Mouse (Mus musculus) urinary bladder, postnatal 25 days (tissue): ENCODE measurements around the gene Cadm3.

Source experiments
- DNase-seq: peaks from one replicate; pipeline ENCODE4 v3.0.0; 2022; ENCODE audit warnings: low spot score

The Cadm3 gene

DNA sequence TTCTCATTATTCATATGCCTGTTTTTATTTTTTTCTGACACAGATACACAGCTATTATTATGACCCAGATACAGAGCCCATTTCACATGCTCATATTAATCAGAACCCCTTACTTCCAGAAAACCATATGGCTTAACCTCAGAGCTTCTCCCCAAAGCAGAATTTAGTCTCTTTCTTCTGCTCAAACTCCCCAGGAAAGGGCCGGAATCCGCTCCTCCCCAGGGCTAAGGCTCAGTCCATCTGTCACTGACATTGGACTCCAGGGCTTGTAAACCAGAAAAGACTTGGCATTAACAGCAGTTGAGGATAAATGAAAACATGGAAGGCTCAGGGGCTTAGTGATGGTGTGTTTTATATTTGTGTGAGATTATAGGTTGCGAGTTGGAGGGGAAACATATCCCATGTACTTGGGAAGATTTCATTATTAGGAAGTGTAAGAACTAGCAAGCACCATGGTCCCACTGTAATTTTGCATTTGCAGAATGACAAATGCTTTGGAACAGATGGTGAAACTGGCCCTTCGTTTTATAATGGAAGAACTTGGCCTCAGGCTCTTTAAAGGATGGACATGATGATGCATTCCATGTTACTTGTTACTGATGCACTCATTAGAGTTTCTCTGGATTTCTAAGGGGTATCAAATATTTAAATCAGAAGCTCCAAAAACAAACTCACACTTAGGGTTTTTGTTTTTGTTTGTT, 7.8 kb downstream of the Cadm3 start:
- no peak for DNase-seq

DNA sequence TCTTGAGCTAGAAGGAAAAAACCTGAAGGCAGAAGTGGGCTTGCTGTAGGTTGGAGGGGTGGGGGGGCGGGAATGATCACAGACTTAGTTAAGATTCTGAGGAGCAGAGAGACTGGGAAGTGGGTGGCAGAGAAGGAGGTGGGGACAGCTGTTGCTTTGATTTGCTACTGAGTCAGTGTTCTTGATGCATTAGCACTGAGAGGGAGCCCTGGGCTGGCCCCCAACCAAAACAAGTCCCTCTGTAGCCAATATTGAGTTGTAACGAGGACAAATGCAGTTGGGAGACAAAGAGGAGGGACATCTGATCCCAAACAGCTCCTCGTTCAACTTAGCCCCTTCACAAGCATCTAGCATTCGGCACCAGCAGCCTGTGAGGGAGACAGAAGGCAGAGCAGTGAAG, 9.7 kb downstream of the Cadm3 start:
- no peak for DNase-seq

DNA sequence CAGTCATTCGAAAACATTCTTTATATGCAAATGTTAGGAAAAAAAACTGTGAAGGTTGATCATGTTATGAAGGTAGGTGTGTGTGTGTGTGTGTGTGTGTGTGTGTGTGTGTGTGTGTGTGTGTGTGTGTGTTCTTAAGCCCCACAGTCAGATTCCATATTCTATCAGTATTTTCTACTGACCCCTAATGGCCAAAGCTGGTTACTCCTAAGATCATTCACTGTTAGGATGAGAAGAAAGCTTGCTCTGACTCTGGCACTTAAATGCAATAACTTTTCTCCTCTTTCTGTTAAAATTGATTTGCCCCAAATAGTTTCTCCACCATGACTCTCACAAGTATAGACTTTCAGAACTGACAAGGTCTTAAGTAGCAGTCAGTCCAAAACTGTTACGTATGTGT, 10.8 kb downstream of the Cadm3 start:
- no peak for DNase-seq

DNA sequence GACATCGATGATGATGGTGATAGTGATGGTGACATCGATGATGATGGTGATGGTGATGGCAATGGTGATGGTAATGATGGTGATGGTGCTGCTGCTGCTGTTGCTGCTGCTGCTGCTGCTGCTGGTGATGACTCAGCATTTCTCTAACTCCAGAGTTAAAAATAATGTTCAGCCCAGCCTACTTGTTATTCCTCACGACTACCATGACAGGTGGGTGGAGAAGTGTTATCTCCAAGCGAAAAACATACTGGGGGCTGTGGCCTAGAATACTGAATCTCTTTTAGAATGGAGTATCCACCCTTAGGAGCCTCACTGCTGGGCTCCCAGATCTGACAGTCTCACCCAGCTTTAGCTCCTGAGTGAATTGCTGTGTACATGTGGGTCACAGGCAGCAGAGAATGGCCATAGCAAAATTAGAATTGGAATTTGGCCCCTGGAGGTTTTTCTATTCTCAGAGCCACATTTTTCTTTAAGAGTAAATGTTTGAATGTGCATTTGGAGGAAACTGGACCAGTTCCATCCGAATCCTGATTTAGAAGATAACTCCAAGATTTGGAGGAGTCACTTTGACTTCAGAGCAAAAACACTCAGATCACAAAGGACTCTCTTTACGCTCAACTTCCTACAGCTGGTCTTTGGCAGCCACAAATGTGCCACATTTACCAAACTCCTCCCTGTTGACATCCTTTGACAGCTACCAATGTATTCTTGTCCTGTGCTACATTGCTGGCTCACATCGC, 12.2 kb downstream of the Cadm3 start:
- DNase-seq: no peak

DNA sequence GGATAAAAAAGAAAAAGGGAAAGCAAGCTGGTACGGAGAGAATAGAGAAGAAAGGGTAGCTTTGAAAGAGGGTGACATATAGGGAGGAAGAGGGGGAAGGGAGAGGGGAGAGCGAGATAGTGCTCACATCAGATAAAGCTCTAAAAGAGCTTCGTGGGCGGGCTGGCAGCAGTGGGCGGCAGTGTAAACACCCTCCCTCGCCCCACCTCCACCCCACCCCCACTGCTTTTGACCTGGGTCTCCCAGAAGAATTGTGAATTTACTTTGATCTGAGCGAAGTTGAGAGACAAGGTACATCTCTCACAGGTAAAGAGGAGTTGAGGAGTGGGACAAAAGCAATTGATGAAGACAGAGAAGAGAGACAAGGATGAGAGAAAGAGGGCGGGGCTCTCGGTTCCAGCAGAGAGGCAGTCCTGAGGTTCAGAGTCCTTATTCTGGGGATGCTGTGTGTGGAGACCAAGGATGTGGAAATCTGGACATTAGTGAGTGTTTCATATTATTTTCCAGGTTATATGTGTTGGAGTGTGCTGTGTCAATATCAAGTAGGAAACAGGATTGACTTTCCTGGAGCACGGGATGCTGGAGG, 17.0 kb downstream of the Cadm3 start, which contains the start of gene Aim2:
Aim2 (plus strand) TSS at position 508 of the 586 bp plus-strand sequence.
- DNase-seq: no peak

DNA sequence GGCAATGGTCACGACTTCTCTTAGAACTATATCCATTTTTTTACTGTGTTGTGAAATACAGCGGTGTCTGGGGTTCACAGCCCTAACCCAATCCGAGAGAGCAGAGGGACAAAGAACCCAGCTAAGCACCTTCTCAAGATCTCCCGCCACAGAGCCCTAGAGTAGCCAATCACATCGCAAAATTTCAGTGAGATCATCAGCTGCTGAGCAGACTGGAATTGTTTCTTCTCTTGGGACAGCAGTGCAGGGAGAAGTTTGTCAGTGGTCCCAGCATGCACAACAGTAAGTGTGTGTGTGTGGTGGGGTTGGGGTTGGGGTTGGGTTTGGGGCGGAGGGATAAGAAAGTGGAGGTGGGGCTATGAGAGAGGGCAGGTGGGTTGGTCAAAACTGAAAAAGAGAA, 17.5 kb downstream of the Cadm3 start:
- DNase-seq: peak; percentile 16

DNA sequence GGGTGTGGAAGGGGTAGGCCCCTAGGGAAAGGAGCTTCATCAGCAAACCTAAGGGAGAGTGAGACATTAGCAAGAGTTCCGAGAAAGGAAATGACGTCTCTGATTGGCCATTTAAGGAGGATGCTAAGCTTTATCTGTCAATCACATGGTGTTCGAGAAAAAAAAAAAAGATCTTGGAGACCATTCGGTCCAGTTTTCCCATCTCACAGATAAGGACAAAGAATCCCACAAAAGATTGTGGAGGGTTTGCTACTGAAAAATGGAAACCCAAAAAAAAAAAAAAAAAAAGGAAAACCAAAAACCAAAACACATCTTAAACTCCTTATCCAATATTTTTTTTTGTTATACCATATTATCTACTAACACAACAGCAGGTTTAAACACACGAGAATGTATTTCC, 18.3 kb downstream of the Cadm3 start:
- DNase-seq: no peak

DNA sequence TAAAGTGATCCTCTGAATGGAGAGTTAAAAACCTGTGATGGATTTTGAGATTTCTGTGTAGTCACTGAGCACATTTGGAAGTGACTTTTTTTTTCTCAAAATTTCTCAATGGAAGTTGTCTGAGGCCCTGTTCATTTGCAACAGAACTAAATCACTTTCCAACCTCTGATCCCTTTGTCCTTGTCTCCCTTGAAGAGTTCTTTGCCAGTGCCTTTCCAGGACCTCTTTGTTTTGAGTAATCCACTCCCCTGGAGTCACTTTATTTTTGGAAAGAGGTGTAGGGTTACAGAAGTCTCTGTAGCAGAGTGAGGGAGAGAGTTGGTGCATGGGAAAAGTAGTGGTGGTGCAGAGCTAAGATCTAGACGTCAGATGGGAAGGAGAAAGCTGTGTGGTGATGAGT, 19.0 kb downstream of the Cadm3 start:
- DNase-seq: no peak

DNA sequence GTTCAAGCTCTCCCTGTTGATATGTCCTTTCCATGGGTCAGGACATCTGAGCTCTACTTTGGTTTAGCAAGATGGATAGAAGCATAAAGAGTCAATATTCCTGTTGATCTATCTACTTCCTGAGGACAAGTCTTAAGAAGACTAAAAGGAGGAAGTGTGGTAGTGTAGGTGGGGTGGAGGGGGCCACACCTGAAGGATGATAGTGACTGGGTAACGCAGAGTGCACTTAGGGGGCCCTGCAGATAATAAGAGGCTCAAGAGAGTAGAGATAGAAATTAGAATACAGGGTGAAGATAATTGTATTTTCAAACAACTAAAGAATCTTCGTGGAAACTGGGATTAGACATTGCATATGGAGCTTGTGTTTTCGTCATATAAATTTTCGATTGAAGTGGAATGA, 22.4 kb downstream of the Cadm3 start:
- no peak for DNase-seq

DNA sequence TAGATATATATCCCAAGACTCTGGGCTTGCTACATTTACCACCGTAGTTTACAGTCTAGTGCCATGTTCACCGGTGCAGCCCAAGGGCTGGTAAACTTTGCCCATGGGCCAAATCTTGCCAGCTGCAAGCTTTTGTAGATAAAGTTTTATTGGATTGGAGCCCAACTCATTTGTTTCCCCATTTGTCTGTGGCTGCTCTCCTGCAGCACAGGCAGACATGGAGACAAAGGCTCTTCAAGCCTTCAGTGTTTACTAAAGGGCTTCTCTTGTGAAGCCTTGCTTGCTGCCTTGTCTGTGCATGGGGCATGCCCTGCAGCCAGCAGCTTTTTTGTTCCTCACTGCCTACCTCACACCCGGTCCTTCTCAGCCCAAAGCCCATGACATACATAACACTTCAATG, 23.6 kb downstream of the Cadm3 start:
- no peak for DNase-seq

DNA sequence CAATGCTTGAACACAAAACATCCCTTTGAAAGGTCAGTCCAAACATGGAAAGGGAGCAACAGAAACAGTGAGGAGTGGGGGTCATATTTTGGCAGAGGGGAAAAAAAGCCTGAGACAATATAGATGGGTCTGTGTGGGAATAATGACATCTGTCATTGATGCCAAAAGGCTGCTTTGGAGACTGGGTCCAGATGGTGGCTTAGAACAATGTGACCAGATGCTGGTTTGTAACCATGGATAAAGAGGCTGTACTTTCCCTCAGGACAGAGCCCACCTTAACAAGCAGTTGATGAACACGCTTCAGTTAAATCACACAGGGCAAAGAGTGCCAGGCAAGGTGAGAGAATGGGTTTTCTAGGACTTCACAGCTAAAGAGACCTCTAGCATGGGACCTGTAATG, 25.1 kb downstream of the Cadm3 start:
- no peak for DNase-seq

DNA sequence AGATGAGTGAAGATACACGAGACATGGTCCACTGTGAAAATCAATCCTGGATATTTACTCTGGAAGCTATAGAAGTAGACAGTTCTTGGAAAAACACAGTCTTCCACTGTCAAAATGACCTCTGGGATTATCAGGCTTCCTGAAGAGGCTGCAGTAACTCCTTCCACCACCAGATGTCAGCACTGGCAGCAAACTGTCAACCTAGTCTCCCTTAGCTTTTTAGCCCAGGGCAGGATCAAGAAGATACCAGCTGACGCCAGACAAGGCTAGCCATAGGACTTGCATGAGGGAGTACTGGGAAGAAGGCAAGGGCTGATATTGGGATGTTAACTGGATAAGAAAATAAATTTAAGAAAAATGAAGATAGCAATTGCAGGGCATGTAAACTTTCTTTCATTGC, 28.0 kb downstream of the Cadm3 start:
- DNase-seq: peak; percentile 49

DNA sequence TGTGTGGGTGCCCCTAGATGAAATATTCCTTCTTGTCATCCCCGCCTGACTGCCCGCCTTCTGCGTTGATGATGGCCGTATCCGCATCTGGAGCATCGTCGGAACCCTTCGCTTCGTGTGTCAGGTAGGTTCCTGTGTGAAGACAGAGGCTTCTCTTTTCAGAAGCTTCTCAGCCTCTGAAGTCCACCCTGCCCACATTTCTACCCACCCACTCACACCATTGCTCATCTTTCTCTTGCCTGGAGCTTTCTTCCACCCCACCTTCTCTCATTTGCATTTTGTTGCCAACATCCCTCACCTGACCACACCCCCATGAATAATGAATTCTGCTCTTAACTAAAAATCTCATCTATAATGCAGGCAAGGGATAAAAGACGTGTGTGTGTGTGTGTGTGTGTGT, 30.5 kb downstream of the Cadm3 start:
- no peak for DNase-seq

DNA sequence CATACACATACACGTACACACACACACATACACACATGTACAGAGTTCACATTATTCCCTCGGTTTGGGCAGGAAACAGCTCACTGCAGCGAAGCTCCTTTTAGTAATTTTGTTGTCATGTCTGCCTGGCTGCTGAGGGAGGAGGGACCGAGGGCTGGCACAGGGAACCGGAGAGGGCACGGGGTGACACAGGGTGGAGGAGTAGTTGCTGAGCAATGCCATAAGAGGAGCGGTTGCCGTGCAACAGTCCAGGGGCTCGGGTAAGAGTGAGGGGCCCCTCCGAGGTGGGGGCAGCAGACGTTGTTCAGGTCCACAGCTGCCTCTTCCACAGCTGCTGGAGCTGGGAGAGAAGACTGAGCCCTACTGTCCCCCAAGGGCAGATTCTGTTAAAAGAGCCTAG, 31.6 kb downstream of the Cadm3 start:
- DNase-seq: no peak

DNA sequence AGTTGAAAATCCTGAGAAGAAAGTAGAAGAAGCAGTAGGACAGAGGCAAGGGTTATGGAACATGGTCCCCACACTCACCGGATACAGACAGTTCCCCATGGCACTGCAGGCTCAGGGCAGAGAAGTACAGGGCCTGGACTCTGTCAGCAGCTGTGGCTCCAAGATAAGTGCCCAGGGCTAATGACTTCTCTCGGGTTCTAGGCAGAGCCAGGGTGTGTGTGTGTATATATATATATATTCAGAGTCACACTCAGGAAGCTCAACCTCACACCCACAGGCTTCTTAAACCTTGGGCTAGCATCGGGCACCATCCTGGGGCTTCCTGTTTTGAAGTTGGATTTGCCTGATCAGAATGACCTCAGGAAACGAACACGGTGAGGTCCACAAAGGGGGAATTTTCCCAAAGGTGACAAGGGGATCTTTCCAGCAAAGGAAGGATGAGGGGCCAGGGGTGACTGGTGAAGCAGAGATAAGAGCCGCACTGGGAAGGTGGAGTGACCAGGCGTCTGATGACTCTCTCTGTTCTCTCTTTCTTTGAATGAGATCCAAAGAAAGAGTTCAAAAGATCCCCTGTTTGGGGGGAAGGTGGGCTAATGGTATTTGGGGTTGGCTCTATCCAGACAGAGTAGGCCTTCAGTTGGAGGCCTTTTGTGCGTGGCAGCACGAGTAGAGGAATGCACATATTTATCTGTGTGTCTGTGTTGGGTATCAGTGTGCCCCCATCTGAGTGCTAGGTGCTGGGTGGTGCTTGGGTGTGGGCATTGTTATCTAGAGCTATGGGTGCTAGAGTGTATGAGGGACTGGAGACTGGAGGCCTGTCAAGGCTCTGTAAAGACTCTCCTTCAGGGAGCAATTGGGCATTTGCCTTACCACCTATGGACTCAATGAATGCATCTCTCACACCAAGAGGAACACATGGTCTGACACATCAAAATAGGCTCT, 33.9 kb downstream of the Cadm3 start, which contains the start of gene Ackr1:
Ackr1 (minus strand) TSS at position 439 of the 942 bp plus-strand sequence.
- no peak for DNase-seq

DNA sequence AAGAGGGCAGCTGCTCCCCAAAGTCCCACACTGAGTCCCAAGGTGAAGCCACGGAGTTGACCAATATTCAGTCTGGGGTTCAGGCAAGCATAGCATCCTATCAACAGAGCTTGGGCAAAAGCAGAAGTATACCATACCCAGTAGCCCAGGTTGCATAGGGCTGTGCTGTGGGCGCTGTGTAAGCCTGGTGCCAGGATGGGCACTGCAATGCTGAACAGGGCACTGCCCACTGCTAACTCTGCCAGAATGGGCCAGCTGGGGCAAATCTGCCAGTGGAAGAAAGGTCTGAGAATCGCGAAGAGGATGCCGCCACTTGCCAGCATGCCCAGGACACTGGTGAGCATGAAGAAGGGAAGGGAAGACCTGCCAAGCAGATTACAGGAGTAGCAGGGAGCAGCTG, 35.1 kb downstream of the Cadm3 start:
- DNase-seq: no peak

DNA sequence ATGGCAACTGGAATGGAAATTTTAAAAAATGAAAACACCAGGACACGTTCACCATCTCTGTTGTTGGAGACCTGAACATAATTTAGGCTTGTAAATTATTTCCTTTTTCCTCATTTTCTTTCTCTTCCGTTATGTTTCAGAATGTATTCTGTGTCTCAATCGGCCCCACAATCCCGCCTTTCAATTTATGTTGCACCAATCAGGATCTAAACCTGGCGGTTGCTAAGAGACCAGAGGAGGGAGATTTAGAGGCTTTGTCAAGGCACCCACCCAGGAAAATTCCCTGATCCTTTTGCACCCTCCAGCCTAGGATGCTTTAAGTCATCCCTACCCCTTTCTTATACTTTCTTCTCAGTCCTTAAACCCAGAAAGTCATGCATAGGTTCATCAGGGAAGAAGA, 37.8 kb downstream of the Cadm3 start:
- DNase-seq: no peak

DNA sequence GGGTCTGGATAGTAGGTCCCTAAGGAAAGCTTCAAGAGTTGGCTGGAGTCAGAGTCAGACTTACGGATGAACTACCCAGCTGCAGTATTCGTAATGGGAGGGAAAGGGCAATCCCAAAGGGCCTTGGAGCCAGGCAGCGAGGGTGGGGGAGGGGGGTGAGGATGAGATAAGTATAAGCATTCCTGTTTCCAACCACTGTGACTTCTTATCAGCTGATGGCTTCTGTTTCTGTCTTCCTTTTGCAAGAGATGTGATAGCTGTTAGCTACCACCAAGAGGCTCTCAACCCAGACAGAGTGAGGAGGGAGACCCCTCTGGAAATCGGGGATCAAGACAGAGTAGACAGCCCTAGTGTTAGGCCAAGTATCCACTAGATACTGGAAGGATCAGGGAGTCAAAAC, 38.3 kb downstream of the Cadm3 start:
- DNase-seq: no peak

DNA sequence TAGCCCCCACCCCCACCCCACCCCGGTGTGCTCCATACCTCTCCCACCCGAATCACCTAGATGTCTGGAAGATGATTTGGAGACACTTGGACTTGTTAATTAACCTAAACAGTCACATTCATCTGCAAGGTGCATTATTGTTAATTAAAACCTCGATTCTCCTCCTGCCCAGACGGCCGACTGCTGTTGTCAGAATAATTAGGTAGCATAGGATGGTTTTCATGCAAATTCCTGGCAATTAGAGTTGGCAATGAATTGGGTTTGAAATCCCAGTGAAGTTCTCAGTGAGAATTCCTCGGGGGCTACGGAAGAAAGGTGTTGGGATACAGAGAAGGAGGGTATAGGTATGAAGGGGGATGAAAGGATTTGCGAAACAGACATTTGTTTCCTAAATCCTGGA, 39.0 kb downstream of the Cadm3 start:
- DNase-seq: no peak

DNA sequence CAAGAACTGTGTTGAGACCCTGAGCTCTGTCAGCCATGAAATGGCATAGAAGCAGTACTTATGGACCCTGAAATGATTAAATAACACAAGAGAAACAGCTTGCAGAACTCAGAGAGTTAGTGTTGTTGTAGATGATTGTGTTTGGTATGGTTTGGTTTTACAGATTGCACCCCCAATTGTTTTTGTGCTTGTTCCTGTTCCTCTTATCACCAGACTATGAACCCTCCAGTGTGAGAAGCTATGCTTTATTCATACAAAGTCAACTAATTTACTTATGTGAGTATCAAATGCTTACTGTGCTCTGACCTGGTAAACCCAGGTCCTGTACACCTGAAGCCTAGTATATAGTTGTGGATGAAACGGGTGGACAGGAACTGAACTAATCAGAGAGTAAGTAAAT, 40.9 kb downstream of the Cadm3 start:
- no peak for DNase-seq

DNA sequence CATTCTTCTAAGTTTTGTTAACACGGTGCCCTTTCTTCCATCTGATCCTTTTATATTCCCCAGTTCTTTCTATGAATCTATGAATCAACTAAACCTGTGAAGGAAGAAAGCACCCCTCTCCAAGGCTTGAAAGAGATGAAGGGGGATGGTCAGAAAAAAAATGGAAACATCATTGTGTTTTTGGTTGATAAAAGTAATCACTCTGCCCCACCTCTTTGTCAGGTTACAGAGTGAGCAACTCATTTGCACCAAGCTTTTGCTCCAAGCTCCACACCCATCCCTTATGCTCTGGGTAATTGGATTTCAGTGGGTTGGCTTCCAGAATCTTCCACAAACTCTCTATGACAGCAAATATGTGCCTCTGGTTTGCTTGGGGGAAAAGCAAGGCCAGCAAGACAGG, 42.1 kb downstream of the Cadm3 start:
- DNase-seq: no peak

DNA sequence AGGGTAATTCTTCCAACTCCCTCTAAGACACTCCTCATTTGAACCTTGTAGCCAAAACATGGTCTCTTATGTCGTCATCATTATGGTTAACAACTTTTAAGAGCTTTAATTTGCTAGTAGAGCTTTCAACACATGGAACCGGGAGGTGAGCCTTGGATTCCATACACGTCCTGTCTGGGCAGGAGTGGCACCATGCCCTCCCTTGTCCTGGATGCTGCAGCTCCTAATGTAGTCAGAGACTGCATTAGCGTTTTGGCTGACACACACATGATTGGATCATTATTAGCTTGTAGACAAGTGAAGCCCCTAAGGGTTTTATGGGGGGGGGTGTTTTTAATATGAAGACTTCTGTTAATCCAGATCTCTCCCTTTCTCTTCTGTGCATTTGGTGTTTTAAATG, 42.5 kb downstream of the Cadm3 start:
- DNase-seq: no peak
